Mouse (Mus musculus) liver, embryonic 14.5 days (tissue): Measurements from ENCODE around the gene Gm49486.

Source experiments
- CTCF ChIP-seq: IDR thresholded peaks from 2 replicates; pipeline ENCODE4 v1.5.1; 2016; ENCODE audit warnings: antibody characterized with exemption, low read depth, control low read depth
- EP300 ChIP-seq: IDR thresholded peaks from 2 replicates; pipeline ENCODE4 v1.6.1; 2016; ENCODE audit warnings: antibody characterized with exemption, low read depth

- TF ChIP-seq CTCF, result no peak; the same call in 1 of the 2 replicates
- TF ChIP-seq EP300, result no peak
These were observed 22.7 kb downstream of the Gm49486 start for GRCm38 (mm10) chr15:79251781-79252491.
